Mouse (Mus musculus) lung, postnatal 0 days (tissue): ENCODE results near the gene Olfr1310. TPM values are rescaled to one million over a fixed set of nuclear protein-coding genes. Genes with fewer than 3 reads are reported as not detected.
"Not testable (repeated sequence)": the region's sequence is repeated elsewhere in the genome, so short reads cannot be mapped to it uniquely, and the experiment has no call there.

ENCODE experiments used
- ATAC-seq: fragments of 200-750 bp; cut with Nextera tagmentation; 2 replicates; pipeline ENCODE4 v1.8.0; 2017; ENCODE audit warnings: moderate library complexity
- DNase-seq: peaks from one replicate; pipeline ENCODE4 v3.0.0-alpha.2; 2016; ENCODE audit warnings: low spot score
- H3K27ac ChIP-seq: fragments of 300-500 bp; sonication (generic); 2 replicates; pipeline ENCODE4 v1.5.1; 2014; ENCODE audit warnings: antibody characterized with exemption, mild to moderate bottlenecking, low read length, mixed read lengths
- H3K27me3 ChIP-seq: fragments of 300-500 bp; sonication (generic); replicated peaks from 2 replicates; pipeline ENCODE4 v1.6.1; 2014; ENCODE audit warnings: low read length, mixed read lengths; ENCODE audit not compliant: insufficient read depth
- H3K36me3 ChIP-seq: fragments of 300-500 bp; sonication (generic); 2 replicates; pipeline ENCODE4 v1.6.1; 2014; ENCODE audit warnings: low read length, mixed read lengths; ENCODE audit not compliant: insufficient read depth
- H3K4me1 ChIP-seq: fragments of 300-500 bp; sonication (generic); 2 replicates; pipeline ENCODE4 v1.6.1; 2014; ENCODE audit warnings: antibody characterized with exemption, low read depth, low read length, mixed read lengths; ENCODE audit not compliant: insufficient read depth
- H3K4me2 ChIP-seq: fragments of 300-500 bp; sonication (generic); replicated peaks from 2 replicates; pipeline ENCODE4 v1.6.1; 2014; ENCODE audit warnings: low read depth, mild to moderate bottlenecking, low read length, moderate library complexity, mixed read lengths
- H3K4me3 ChIP-seq: fragments of 300-500 bp; sonication (generic); 2 replicates; pipeline ENCODE4 v1.5.1; 2014; ENCODE audit warnings: low read depth, low read length
- H3K9ac ChIP-seq: fragments of 300-500 bp; sonication (generic); replicated peaks from 2 replicates; pipeline ENCODE4 v1.6.1; 2014; ENCODE audit warnings: low read depth, mild to moderate bottlenecking
- H3K9me3 ChIP-seq: fragments of 300-500 bp; sonication (generic); 2 replicates; pipeline ENCODE4 v1.6.1; 2016; ENCODE audit warnings: low read length, mixed read lengths
- CTCF ChIP-seq: IDR thresholded peaks from 2 replicates; pipeline ENCODE4 v1.5.1; 2016; ENCODE audit warnings: antibody characterized with exemption, mild to moderate bottlenecking
- EP300 ChIP-seq: IDR thresholded peaks from 2 replicates; pipeline ENCODE4 v1.6.1; 2016; ENCODE audit warnings: antibody characterized with exemption, mild to moderate bottlenecking, control low read depth
- WGBS: fragments of 180-500 bp; shearing (Covaris S2); extraction: QIAGEN DNeasy Blood & Tissue Kit; methylation state at CpG from one replicate; pipeline ENCODE4 v1.1.7; 2014; 5-methylcytosine and 5-hydroxymethylcytosine counted together
- polyA plus RNA-seq: library from polyadenylated mRNA; unstranded; fragments of >200 nt; fragmentation: Nextera tagmentation; extraction: Ambion mirVana; gene quantifications from 2 replicates; pipeline ENCODE4 v1.2.1, GENCODE M21; 2015

Olfr1310 gene
- not detected in 2 replicates for polyA plus RNA-seq

GRCm38 (mm10) chr2:112012608-112013007, at the start of gene Olfr1310:
Gene Olfr1310 (minus strand): TSS chr2:112012708.
- TF ChIP-seq CTCF, result no peak
- TF ChIP-seq EP300, result no peak
- no peaks in the 10 kb centered on the region for H3K4me1 ChIP-seq
- H3K36me3 ChIP-seq, result no peaks in the 10 kb centered on the region
- H3K9me3 ChIP-seq, result no peaks in the 10 kb centered on the region
- H3K4me2 ChIP-seq, result no peak within 1 kb of the TSS
- H3K27me3 ChIP-seq, result no peaks in the 10 kb centered on the region
- H3K9ac ChIP-seq, result no peak within 1 kb of the TSS
- H3K4me3 ChIP-seq, result no peak within 1 kb of the TSS
- DNase-seq (no peak), ATAC-seq (no peak)
- H3K27ac ChIP-seq, result no peak within 1 kb of the TSS

GRCm38 (mm10) chr2:112050138-112050537, 37.6 kb upstream of the Olfr1310 start, which contains the start of gene Olfr1312:
Gene Olfr1312 (minus strand): TSS chr2:112050238.
- Histone ChIP-seq H3K36me3 (no peaks in the 10 kb centered on the region), H3K9ac (no peak within 1 kb of the TSS), H3K4me1 (no peaks in the 10 kb centered on the region), H3K9me3 (no peaks in the 10 kb centered on the region), H3K4me3 (no peak within 1 kb of the TSS), H3K27me3 (no peaks in the 10 kb centered on the region), H3K4me2 (no peak within 1 kb of the TSS), H3K27ac (no peak within 1 kb of the TSS)
- ATAC-seq (no peak), DNase-seq (no peak)
- WGBS, result 22% methylated on average over 1 of the region's 1 CpGs
- TF ChIP-seq EP300 (no peak), CTCF (no peak)

GRCm38 (mm10) chr2:112026971-112027370, 14.5 kb upstream of the Olfr1310 start:
- ATAC-seq, H3K27me3 ChIP-seq, H3K4me2 ChIP-seq, DNase-seq, H3K27ac ChIP-seq, H3K4me1 ChIP-seq, H3K9me3 ChIP-seq, H3K9ac ChIP-seq, H3K4me3 ChIP-seq, H3K36me3 ChIP-seq: not testable (repeated sequence)
- WGBS, result 41% methylated on average over 6 of the region's 6 CpGs

GRCm38 (mm10) chr2:112024312-112024711, 11.8 kb upstream of the Olfr1310 start, which contains the start of gene Olfr1311:
Gene Olfr1311 (minus strand): TSS chr2:112024412.
- Histone ChIP-seq H3K9me3 (no peaks in the 10 kb centered on the region), H3K4me2 (no peak within 1 kb of the TSS), H3K4me3 (no peak within 1 kb of the TSS), H3K27me3 (no peaks in the 10 kb centered on the region), H3K36me3 (no peaks in the 10 kb centered on the region), H3K27ac (no peak within 1 kb of the TSS), H3K9ac (no peak within 1 kb of the TSS), H3K4me1 (no peaks in the 10 kb centered on the region)
- TF ChIP-seq CTCF (no peak), EP300 (no peak)
- DNase-seq (no peak), ATAC-seq (no peak)
- 82% methylated on average over 2 of the region's 2 CpGs for WGBS

GRCm38 (mm10) chr2:112014900-112015299, 2.4 kb upstream of the Olfr1310 start:
- no peak overlapping the region for H3K9ac ChIP-seq
- H3K27ac ChIP-seq, result no peak overlapping the region
- no peak overlapping the region for H3K4me2 ChIP-seq
- ATAC-seq (no peak), DNase-seq (no peak)
- TF ChIP-seq CTCF (no peak), EP300 (no peak)
- H3K27me3 ChIP-seq, result no peaks in the 10 kb centered on the region
- no peak overlapping the region for H3K4me3 ChIP-seq
- 72% methylated on average over 3 of the region's 3 CpGs for WGBS
- H3K9me3 ChIP-seq, result no peaks in the 10 kb centered on the region
- no peaks in the 10 kb centered on the region for H3K36me3 ChIP-seq
- H3K4me1 ChIP-seq, result no peaks in the 10 kb centered on the region

- DNase-seq, result no peak
- no peak for ATAC-seq
- no peak within 1 kb of the TSS for H3K9ac ChIP-seq
- no peaks in the 10 kb centered on the region for H3K9me3 ChIP-seq
- 39% methylated on average over 1 of the region's 1 CpGs for WGBS
- TF ChIP-seq EP300, result no peak
- TF ChIP-seq CTCF, result no peak
- H3K27ac ChIP-seq, result no peak within 1 kb of the TSS
- H3K4me2 ChIP-seq, result no peak within 1 kb of the TSS
- H3K36me3 ChIP-seq, result no peaks in the 10 kb centered on the region
- H3K4me1 ChIP-seq, result no peaks in the 10 kb centered on the region
- no peaks in the 10 kb centered on the region for H3K27me3 ChIP-seq
- H3K4me3 ChIP-seq, result no peak within 1 kb of the TSS
Observed at GRCm38 (mm10) chr2:111990181-111990580, 22.3 kb downstream of the Olfr1310 start, which contains the start of gene Olfr1309. Gene Olfr1309 (minus strand): TSS chr2:111990281.

GRCm38 (mm10) chr2:111964844-111965243, 47.7 kb downstream of the Olfr1310 start, which contains the start of gene Olfr1308:
Gene Olfr1308 (minus strand): TSS chr2:111964944.
- Histone ChIP-seq H3K36me3 (no peaks in the 10 kb centered on the region), H3K9me3 (no peaks in the 10 kb centered on the region), H3K27ac (no peak within 1 kb of the TSS), H3K9ac (no peak within 1 kb of the TSS), H3K4me1 (no peaks in the 10 kb centered on the region), H3K4me2 (no peak within 1 kb of the TSS), H3K4me3 (no peak within 1 kb of the TSS), H3K27me3 (no peaks in the 10 kb centered on the region)
- DNase-seq (no peak), ATAC-seq (no peak)
- 23% methylated on average over 1 of the region's 1 CpGs for WGBS
- TF ChIP-seq CTCF, result no peak
- no peak for TF ChIP-seq EP300

Other genes with a start within 250 kb of the Olfr1310 start
- gene Olfr1302, start 235.3 kb downstream of the Olfr1310 start, polyA plus RNA-seq, result not detected in 2 replicates
- not detected in 2 replicates for gene Olfr1303, start 192.4 kb downstream of the Olfr1310 start, polyA plus RNA-seq
- not detected in 2 replicates for gene Olfr1305, start 135.6 kb downstream of the Olfr1310 start, polyA plus RNA-seq
- not detected in 2 replicates for gene Olfr1306, start 96.4 kb downstream of the Olfr1310 start, polyA plus RNA-seq
- not detected in 2 replicates for gene Olfr1307, start 63.3 kb downstream of the Olfr1310 start, polyA plus RNA-seq
- not detected in 2 replicates for gene Olfr1308, start 47.8 kb downstream of the Olfr1310 start, polyA plus RNA-seq
- gene Olfr1309, start 22.4 kb downstream of the Olfr1310 start, polyA plus RNA-seq, result not detected in 2 replicates
- gene Olfr1311, start 11.7 kb upstream of the Olfr1310 start, polyA plus RNA-seq, result not detected in 2 replicates
- gene Olfr1312, start 37.5 kb upstream of the Olfr1310 start, polyA plus RNA-seq, result not detected in 2 replicates
- not detected in 2 replicates for gene Olfr1313, start 65.1 kb upstream of the Olfr1310 start, polyA plus RNA-seq
- gene Olfr1314, start 84.1 kb upstream of the Olfr1310 start, polyA plus RNA-seq, result not detected in 2 replicates
- gene Olfr1315-ps1, start 102.7 kb upstream of the Olfr1310 start, polyA plus RNA-seq, result not detected in 2 replicates
- gene Olfr1316, start 122.3 kb upstream of the Olfr1310 start, polyA plus RNA-seq, result not detected in 2 replicates
- not detected in 2 replicates for gene Olfr1317, start 127.6 kb upstream of the Olfr1310 start, polyA plus RNA-seq
- 0.05 TPM in 1 of 2 replicates, not detected in the other for gene Olfr1318, start 141.5 kb upstream of the Olfr1310 start, polyA plus RNA-seq
- gene Lpcat4, start 226.8 kb upstream of the Olfr1310 start, polyA plus RNA-seq, result 11.0 and 11.9 TPM in 2 replicates
- gene Nutm1, start 246.6 kb upstream of the Olfr1310 start, polyA plus RNA-seq, result 0.02 TPM in 1 of 2 replicates, not detected in the other
- gene Nop10, start 249.2 kb upstream of the Olfr1310 start, polyA plus RNA-seq, result 116 and 120 TPM in 2 replicates